Mouse (Mus musculus) monocyte, adult 2 months (primary cell): ENCODE measurements around the gene Tmem140.

ENCODE experiments used
- DNase-seq, 2 experiments: peaks; one replicate each; pipeline ENCODE4 v3.0.0; 2022; ENCODE audit warnings: low spot score in 2 of 2, low read depth in 1 of 2

Gene Tmem140

GRCm38 (mm10) chr6:34907696-34908260 is 44.8 kb downstream of the Tmem140 start:
- peak; percentile 38 to 60 for DNase-seq

DNA sequence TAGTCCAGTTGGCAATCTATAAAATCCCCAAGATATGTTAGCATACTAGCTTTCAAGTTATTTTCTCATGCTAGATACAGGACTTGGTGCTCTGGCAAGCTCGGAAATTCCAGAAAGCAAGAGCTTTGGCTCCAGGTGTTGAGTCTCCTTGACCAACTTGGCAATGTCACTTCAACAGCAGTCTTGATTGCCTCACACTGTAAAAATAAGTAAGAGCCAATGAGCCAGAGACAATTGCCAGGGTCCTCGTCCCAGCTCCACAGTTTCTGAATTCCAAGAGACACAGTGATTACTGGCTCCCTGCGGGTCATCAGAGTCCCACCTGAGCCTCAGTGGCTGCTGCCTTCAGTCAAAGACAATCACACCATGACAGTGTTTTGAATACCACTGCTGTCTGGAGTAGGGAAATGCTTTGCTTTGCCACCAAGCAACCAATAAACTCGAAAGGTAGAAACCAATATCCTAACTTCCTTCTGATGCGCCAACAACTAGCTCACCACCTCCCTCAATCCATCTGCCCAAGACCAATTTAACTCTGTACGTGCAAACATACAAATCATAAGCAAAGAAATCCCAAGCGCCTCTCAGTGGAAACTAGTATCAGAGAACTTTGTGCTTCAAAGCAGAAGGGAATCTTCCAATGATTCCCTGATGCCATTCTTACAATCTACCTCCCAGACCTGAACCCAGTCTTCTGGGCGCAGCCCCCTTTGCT is 46.8 kb downstream of the Tmem140 start:
- DNase-seq: no peak

- peak; percentile 76 to 88 for DNase-seq
Measured at GRCm38 (mm10) chr6:34910371-34911219, 47.6 kb downstream of the Tmem140 start, which contains the start of gene Wdr91. Gene Wdr91, minus strand, starts transcription at chr6:34910876.

- no peak for DNase-seq
Measured at GRCm38 (mm10) chr6:34913341-34914040, 50.5 kb downstream of the Tmem140 start.

- DNase-seq: no peak
Measured at GRCm38 (mm10) chr6:34914462-34914861, 51.5 kb downstream of the Tmem140 start.

- no peak for DNase-seq
Measured at GRCm38 (mm10) chr6:34919146-34919545, 56.2 kb downstream of the Tmem140 start.

DNA sequence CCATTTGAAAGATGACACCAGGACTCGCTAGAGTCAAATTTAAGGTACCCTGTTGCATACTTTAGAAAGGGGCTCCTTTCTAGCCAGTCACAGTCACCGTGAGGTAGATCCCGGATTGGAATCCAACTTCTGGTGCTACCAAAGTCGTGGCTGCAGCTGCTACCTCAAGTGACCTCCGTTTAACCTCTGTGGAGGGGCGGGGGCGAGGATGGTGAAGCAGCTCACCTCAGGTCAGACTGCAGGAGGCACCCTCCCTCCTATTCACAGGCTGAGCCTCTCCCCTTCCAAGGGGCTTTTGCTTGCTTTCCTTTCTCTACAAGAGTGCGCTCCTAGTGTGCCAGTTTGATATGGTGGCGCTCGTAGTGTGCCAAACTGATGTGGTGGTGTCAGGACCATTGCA is 57.0 kb downstream of the Tmem140 start, which contains the start of gene Stra8:
Gene Stra8 (plus strand): TSS at position 208 of the 400 bp plus-strand sequence.
- no peak for DNase-seq

GRCm38 (mm10) chr6:34920631-34921030 is 57.7 kb downstream of the Tmem140 start:
- DNase-seq: no peak

GRCm38 (mm10) chr6:34921941-34922340 is 59.0 kb downstream of the Tmem140 start:
- peak in 1 of 2 experiments; percentile 21 for DNase-seq
